Mouse (Mus musculus): ENCODE data around the gene Evc2. TPM values are rescaled to one million over a fixed set of nuclear protein-coding genes. Genes with fewer than 3 reads are reported as not detected.

Gene Evc2
- polyA plus RNA-seq, 1 experiment from 2014 or later: 19.1 TPM

DNA sequence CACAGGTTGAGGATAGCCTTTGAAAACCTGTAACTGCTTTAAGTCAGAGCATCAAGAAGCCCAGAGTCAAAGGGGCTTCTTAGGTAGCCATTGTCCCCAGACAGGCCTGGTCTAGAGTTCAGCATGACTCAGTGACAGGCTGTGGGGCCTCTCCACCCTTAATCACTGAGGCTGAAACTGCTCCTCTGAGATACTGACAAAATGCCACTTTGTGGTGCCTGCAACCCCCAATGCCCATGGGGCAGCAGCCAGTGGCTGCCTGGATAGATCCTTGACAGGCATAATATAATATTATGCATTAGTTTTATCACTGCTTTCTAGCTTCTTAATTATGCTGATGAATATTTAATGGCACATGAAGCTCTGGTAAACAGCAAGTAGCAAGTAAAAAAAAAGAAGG is 88.9 kb downstream of the Evc2 start:
- no peak for ATAC-seq (replicated peaks; ENCODE audit: low FRiP score)
- no peak overlapping the region for H3K4me2 ChIP-seq (ENCODE audit: low read depth, low read length, severe bottlenecking)
- no peak overlapping the region for H3K4me3 ChIP-seq (ENCODE audit: low read depth, low read length)
- no peak overlapping the region for H3K9ac ChIP-seq (ENCODE audit: low read length)
- no peak for DNase-seq (ENCODE audit: low spot score)
- no peaks in the 10 kb centered on the region for H3K4me1 ChIP-seq (replicated peaks; ENCODE audit: control insufficient read depth, insufficient read depth, low read length)
- H3K27ac ChIP-seq (ENCODE audit: low read depth, low read length): no peak overlapping the region
- H3K27me3 ChIP-seq (ENCODE audit: control insufficient read depth, insufficient read depth, low read length): no peaks in the 10 kb centered on the region
- H3K9me3 ChIP-seq (ENCODE audit: control insufficient read depth, low read length): no peaks in the 10 kb centered on the region
- no peaks in the 10 kb centered on the region; the same call in 1 of the 2 replicates for H3K36me3 ChIP-seq (ENCODE audit: control insufficient read depth, insufficient read depth, low read length)

DNA sequence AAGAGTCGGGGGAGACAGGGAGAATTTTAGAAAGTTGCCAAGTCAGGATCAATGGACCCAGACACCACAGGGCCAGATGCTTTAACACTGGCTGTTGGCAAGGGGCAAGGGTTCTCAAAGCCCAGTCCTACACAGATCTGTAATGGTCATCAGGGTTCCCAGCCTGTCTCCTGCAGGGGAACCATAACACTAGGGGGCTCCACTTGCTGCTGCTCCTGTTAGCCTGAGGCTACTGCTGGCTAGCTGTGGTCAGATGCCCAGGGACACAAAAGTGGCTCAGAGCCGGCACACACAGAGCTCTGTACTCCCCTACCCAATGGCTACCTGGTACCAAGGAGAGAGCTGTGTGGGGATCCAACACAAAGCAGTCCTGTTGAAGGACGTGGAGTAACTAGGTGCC is 97.1 kb downstream of the Evc2 start:
- no peaks in the 10 kb centered on the region for H3K9me3 ChIP-seq (ENCODE audit: control insufficient read depth, low read length)
- no peak overlapping the region for H3K4me2 ChIP-seq (ENCODE audit: low read depth, low read length, severe bottlenecking)
- no peak overlapping the region for H3K9ac ChIP-seq (ENCODE audit: low read length)
- H3K27ac ChIP-seq (ENCODE audit: low read depth, low read length): no peak overlapping the region
- ATAC-seq (replicated peaks; ENCODE audit: low FRiP score) (no peak), DNase-seq (ENCODE audit: low spot score) (no peak)
- H3K4me3 ChIP-seq (ENCODE audit: low read depth, low read length): no peak overlapping the region
- H3K27me3 ChIP-seq (ENCODE audit: control insufficient read depth, insufficient read depth, low read length): no peaks in the 10 kb centered on the region
- WGBS: 74% methylated on average over 3 of the region's 3 CpGs
- no peaks in the 10 kb centered on the region for H3K4me1 ChIP-seq (replicated peaks; ENCODE audit: control insufficient read depth, insufficient read depth, low read length)
- no peaks in the 10 kb centered on the region for H3K36me3 ChIP-seq (ENCODE audit: control insufficient read depth, insufficient read depth, low read length)

DNA sequence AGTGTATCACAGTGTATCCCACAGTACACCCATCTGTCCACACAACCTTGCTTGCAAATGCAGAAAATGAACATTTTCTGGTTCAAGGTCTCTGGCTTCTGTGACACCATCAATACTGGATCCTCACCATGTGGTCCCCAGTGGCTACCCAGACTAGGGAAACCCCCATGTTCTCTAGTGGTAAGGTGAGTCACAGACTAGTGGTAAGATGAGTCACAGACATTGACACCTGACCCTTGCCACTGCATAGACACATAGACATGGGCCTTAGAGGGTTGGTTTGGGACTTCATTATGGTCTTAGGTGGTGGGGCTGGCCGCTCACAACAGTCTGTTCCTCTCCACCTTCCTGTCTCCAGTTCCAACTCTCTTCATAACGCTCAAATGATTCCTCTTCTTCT is 104.5 kb downstream of the Evc2 start:
- 79% methylated on average over 2 of the region's 2 CpGs for WGBS
- Histone ChIP-seq H3K4me2 (ENCODE audit: low read depth, low read length, severe bottlenecking) (no peak overlapping the region), H3K36me3 (ENCODE audit: control insufficient read depth, insufficient read depth, low read length) (no peaks in the 10 kb centered on the region), H3K27me3 (ENCODE audit: control insufficient read depth, insufficient read depth, low read length) (no peaks in the 10 kb centered on the region), H3K9ac (ENCODE audit: low read length) (no peak overlapping the region), H3K4me1 (replicated peaks; ENCODE audit: control insufficient read depth, insufficient read depth, low read length) (no peaks in the 10 kb centered on the region), H3K9me3 (ENCODE audit: control insufficient read depth, low read length) (no peaks in the 10 kb centered on the region), H3K4me3 (ENCODE audit: low read depth, low read length) (no peak overlapping the region), H3K27ac (ENCODE audit: low read depth, low read length) (no peak overlapping the region)
- DNase-seq (ENCODE audit: low spot score): no peak
- ATAC-seq (replicated peaks; ENCODE audit: low FRiP score): no peak

DNA sequence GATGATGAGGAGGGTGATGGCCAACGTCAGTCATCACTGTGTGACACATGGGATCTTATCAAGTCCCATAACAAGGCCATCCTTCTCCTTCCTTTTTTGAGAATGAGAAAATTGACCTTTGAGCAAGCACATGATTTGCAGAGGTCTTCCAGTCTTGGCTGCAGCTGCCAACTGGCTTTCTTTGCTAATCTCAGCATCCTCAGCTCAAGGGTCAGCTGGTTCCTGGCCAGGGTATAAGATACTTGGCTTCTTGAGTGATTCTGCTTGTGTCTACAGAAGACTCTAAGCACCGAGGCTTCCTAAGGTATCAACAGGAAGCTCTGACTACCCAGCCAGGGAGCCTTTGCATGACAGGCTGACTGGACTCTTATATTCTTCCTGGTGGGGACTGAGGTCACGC is 109.2 kb downstream of the Evc2 start:
- Histone ChIP-seq H3K9me3 (ENCODE audit: control insufficient read depth, low read length) (no peaks in the 10 kb centered on the region), H3K27ac (ENCODE audit: low read depth, low read length) (no peak overlapping the region), H3K9ac (ENCODE audit: low read length) (no peak overlapping the region), H3K27me3 (ENCODE audit: control insufficient read depth, insufficient read depth, low read length) (no peaks in the 10 kb centered on the region), H3K4me1 (replicated peaks; ENCODE audit: control insufficient read depth, insufficient read depth, low read length) (no peaks in the 10 kb centered on the region), H3K4me3 (ENCODE audit: low read depth, low read length) (no peak overlapping the region), H3K36me3 (ENCODE audit: control insufficient read depth, insufficient read depth, low read length) (no peaks in the 10 kb centered on the region), H3K4me2 (ENCODE audit: low read depth, low read length, severe bottlenecking) (no peak overlapping the region)
- ATAC-seq (replicated peaks; ENCODE audit: low FRiP score) (no peak), DNase-seq (ENCODE audit: low spot score) (no peak)
- 90% methylated on average over 3 of the region's 3 CpGs for WGBS

DNA sequence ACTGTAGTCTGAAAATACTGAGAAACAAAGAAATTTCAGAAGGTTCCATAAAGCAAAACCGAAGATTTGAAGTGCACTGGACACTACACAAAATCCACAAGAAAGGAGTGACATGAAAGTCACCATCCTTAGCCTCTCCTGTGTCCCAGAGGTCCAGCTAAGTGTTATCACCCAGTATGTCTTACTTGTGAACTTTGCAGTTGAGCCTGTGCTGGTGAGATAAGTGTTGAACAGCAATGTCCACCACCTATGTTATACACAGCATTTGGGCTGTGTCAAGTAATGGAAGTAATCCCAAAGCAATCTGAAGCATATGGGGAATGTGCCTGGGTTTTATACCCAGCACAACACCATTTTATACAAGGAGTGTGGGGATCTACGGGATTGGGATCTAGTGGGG is 118.3 kb downstream of the Evc2 start:
- Histone ChIP-seq H3K36me3 (ENCODE audit: control insufficient read depth, insufficient read depth, low read length) (no peaks in the 10 kb centered on the region), H3K9me3 (ENCODE audit: control insufficient read depth, low read length) (no peaks in the 10 kb centered on the region), H3K9ac (ENCODE audit: low read length) (no peak overlapping the region), H3K4me2 (ENCODE audit: low read depth, low read length, severe bottlenecking) (no peak overlapping the region), H3K27ac (ENCODE audit: low read depth, low read length) (no peak overlapping the region), H3K4me1 (replicated peaks; ENCODE audit: control insufficient read depth, insufficient read depth, low read length) (no peaks in the 10 kb centered on the region), H3K4me3 (ENCODE audit: low read depth, low read length) (no peak overlapping the region), H3K27me3 (ENCODE audit: control insufficient read depth, insufficient read depth, low read length) (no peaks in the 10 kb centered on the region)
- 71% methylated on average over 2 of the region's 2 CpGs for WGBS
- ATAC-seq (replicated peaks; ENCODE audit: low FRiP score) (no peak), DNase-seq (ENCODE audit: low spot score) (no peak)

DNA sequence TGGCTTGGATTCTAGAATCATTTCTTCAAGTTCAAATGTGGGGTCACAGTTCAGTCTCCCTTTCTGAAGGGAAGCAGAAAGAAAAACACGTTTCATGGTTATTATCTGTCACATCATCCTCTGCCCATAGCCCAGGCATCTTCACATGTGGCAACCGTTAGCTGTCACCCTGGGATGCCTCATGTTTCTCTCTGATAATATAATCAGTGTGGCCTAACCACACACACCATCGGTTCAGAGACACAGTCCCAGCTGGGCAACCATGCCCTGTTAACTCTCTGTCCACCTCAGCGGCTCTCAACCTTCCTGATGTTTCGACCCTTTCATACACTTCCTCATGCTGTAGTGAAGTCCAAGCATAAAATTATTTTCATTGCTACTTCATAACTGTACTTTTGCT is 118.9 kb downstream of the Evc2 start:
- Histone ChIP-seq H3K36me3 (ENCODE audit: control insufficient read depth, insufficient read depth, low read length) (no peaks in the 10 kb centered on the region), H3K9ac (ENCODE audit: low read length) (no peak overlapping the region), H3K9me3 (ENCODE audit: control insufficient read depth, low read length) (no peaks in the 10 kb centered on the region), H3K27ac (ENCODE audit: low read depth, low read length) (no peak overlapping the region), H3K4me2 (ENCODE audit: low read depth, low read length, severe bottlenecking) (no peak overlapping the region), H3K4me1 (replicated peaks; ENCODE audit: control insufficient read depth, insufficient read depth, low read length) (no peaks in the 10 kb centered on the region), H3K27me3 (ENCODE audit: control insufficient read depth, insufficient read depth, low read length) (no peaks in the 10 kb centered on the region), H3K4me3 (ENCODE audit: low read depth, low read length) (no peak overlapping the region)
- no peak for ATAC-seq (replicated peaks; ENCODE audit: low FRiP score)
- no peak for DNase-seq (ENCODE audit: low spot score)
- WGBS: 75% methylated on average over 5 of the region's 5 CpGs

DNA sequence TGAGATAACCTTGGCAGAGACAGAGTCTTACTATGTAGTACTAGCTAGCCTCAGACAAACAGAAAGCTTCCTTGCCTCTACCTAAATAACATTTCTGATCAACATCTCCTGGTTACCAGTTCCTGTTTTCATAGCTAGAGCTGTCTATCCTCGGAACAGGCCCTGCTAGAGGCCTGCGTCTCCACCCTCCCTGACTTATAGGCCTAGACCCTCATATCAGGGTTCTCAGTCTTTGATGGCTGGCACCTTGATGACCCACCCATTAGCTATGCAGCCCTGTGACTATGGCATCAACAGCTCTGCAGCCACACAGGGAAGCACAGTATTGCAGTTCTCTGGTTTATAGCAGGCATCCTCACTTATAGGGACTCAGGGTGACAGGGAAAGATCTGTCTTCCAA is 119.5 kb downstream of the Evc2 start:
- Histone ChIP-seq H3K4me3 (ENCODE audit: low read depth, low read length) (no peak overlapping the region), H3K9me3 (ENCODE audit: control insufficient read depth, low read length) (no peaks in the 10 kb centered on the region), H3K4me1 (replicated peaks; ENCODE audit: control insufficient read depth, insufficient read depth, low read length) (no peaks in the 10 kb centered on the region), H3K27me3 (ENCODE audit: control insufficient read depth, insufficient read depth, low read length) (no peaks in the 10 kb centered on the region), H3K9ac (ENCODE audit: low read length) (no peak overlapping the region), H3K36me3 (ENCODE audit: control insufficient read depth, insufficient read depth, low read length) (no peaks in the 10 kb centered on the region), H3K27ac (ENCODE audit: low read depth, low read length) (no peak overlapping the region), H3K4me2 (ENCODE audit: low read depth, low read length, severe bottlenecking) (no peak overlapping the region)
- ATAC-seq (replicated peaks; ENCODE audit: low FRiP score) (no peak), DNase-seq (ENCODE audit: low spot score) (no peak)
- WGBS: 92% methylated on average over 2 of the region's 2 CpGs

DNA sequence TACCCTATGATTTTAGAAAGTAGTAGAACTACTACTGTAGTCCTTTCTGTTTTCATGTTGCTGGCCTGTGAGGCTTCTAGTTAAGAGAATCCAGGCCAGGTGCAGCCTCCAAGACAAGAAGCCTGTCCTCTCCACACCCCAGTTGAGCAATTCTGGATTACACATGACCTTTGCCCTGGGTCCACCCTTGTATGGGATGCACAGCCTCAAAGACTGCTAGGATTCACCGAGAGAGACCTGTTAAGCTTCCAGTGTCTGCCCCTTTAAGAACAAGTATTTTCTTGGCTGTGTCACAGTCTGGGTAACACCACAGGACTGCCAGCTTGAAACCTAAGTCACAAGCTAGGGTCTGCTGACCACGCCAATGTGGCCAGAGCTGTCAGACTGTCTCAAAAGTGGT is 119.9 kb downstream of the Evc2 start:
- no peak overlapping the region for H3K4me2 ChIP-seq (ENCODE audit: low read depth, low read length, severe bottlenecking)
- DNase-seq (ENCODE audit: low spot score) (peak; percentile 10), ATAC-seq (replicated peaks; ENCODE audit: low FRiP score) (no peak)
- H3K9ac ChIP-seq (ENCODE audit: low read length): no peak overlapping the region
- H3K36me3 ChIP-seq (ENCODE audit: control insufficient read depth, insufficient read depth, low read length): no peaks in the 10 kb centered on the region
- WGBS: 76% methylated on average over 2 of the region's 2 CpGs
- no peaks in the 10 kb centered on the region for H3K27me3 ChIP-seq (ENCODE audit: control insufficient read depth, insufficient read depth, low read length)
- no peak overlapping the region for H3K4me3 ChIP-seq (ENCODE audit: low read depth, low read length)
- no peaks in the 10 kb centered on the region for H3K4me1 ChIP-seq (replicated peaks; ENCODE audit: control insufficient read depth, insufficient read depth, low read length)
- no peaks in the 10 kb centered on the region for H3K9me3 ChIP-seq (ENCODE audit: control insufficient read depth, low read length)
- no peak overlapping the region for H3K27ac ChIP-seq (ENCODE audit: low read depth, low read length)

DNA sequence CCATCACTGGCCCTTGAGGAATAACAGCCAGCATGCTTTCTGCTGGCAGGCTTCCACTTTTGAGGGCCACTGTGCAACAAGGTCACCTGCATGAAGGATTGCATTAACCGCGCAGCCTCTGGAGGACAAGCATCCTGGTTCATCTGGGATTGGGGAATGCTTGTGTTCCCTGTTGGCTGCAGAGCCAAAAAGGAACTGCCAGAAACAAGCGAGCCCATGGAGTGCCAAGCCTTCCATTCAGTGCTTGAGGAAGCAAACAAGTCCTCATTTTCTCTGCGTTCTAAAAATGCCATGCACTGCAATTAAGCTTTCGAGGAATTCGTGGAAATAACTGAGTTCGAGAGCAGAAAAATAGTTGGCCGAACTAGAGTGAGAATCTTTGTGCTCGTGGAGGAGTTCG is 127.2 kb downstream of the Evc2 start:
- no peaks in the 10 kb centered on the region for H3K36me3 ChIP-seq (ENCODE audit: control insufficient read depth, insufficient read depth, low read length)
- no peaks in the 10 kb centered on the region for H3K27me3 ChIP-seq (ENCODE audit: control insufficient read depth, insufficient read depth, low read length)
- ATAC-seq (replicated peaks; ENCODE audit: low FRiP score) (no peak), DNase-seq (ENCODE audit: low spot score) (no peak)
- H3K27ac ChIP-seq (ENCODE audit: low read depth, low read length): no peak overlapping the region
- H3K9me3 ChIP-seq (ENCODE audit: control insufficient read depth, low read length): no peaks in the 10 kb centered on the region
- no peak overlapping the region for H3K4me3 ChIP-seq (ENCODE audit: low read depth, low read length)
- no peaks in the 10 kb centered on the region for H3K4me1 ChIP-seq (replicated peaks; ENCODE audit: control insufficient read depth, insufficient read depth, low read length)
- WGBS: 91% methylated on average over 10 of the region's 10 CpGs
- H3K9ac ChIP-seq (ENCODE audit: low read length): no peak overlapping the region
- no peak overlapping the region for H3K4me2 ChIP-seq (ENCODE audit: low read depth, low read length, severe bottlenecking)
